Mouse (Mus musculus) lung, embryonic 16.5 days (tissue): ENCODE measurements at regions not wholly inside any gene's neighbourhood (a gene's known extent, or its start where the extent isn't known, plus 50 kb on each side); places are given as distances from the start of the nearest gene placed in this dataset.
A peak's percentile ranks its signal among the peaks of the same experiment; 100 is the strongest.

Experiments used
- ATAC-seq: fragments of 200-750 bp; cut with Nextera tagmentation; 2 replicates; pipeline ENCODE4 v1.8.0; 2017; ENCODE audit warnings: low read depth, mild to moderate bottlenecking, moderate library complexity
- H3K27ac ChIP-seq: fragments of 300-500 bp; sonication (generic); 2 replicates; pipeline ENCODE4 v1.5.1; 2014; ENCODE audit warnings: mild to moderate bottlenecking, control low read depth, low read length
- H3K27me3 ChIP-seq: fragments of 300-500 bp; sonication (generic); 2 replicates; pipeline ENCODE4 v1.6.1; 2014; ENCODE audit warnings: low read depth, low read length, mixed read lengths; ENCODE audit not compliant: control insufficient read depth, insufficient read depth
- H3K36me3 ChIP-seq: fragments of 300-500 bp; sonication (generic); 2 replicates; pipeline ENCODE4 v1.6.1; 2014; ENCODE audit warnings: low read length; ENCODE audit not compliant: control insufficient read depth, insufficient read depth
- H3K4me1 ChIP-seq: fragments of 300-500 bp; sonication (generic); replicated peaks from 2 replicates; pipeline ENCODE4 v1.6.1; 2014; ENCODE audit warnings: low read length, mixed read lengths; ENCODE audit not compliant: control insufficient read depth, insufficient read depth
- H3K4me2 ChIP-seq: fragments of 300-500 bp; sonication (generic); 2 replicates; pipeline ENCODE4 v1.6.1; 2014; ENCODE audit warnings: low read depth, low read length, control low read depth
- H3K4me3 ChIP-seq: fragments of 300-500 bp; sonication (generic); 2 replicates; pipeline ENCODE4 v1.5.1; 2014; ENCODE audit warnings: mild to moderate bottlenecking, low read length, control low read depth
- H3K9ac ChIP-seq: fragments of 300-500 bp; sonication (generic); 2 replicates; pipeline ENCODE4 v1.6.1; 2014; ENCODE audit warnings: low read length, control low read depth
- H3K9me3 ChIP-seq: fragments of 300-500 bp; sonication (generic); 2 replicates; pipeline ENCODE4 v1.6.1; 2016; ENCODE audit warnings: low read length; ENCODE audit not compliant: control insufficient read depth
- WGBS: fragments of 180-500 bp; shearing (Covaris S2); extraction: QIAGEN DNeasy Blood & Tissue Kit; methylation state at CpG from one replicate; pipeline ENCODE4 v1.1.7; 2014; 5-methylcytosine and 5-hydroxymethylcytosine counted together

GRCm38 (mm10) chr9:24888282-24888681, 114.2 kb upstream of the Tbx20 start:
- no peak overlapping the region for H3K9ac ChIP-seq
- no peak for ATAC-seq
- H3K4me1 ChIP-seq, result no peaks in the 10 kb centered on the region
- no peak overlapping the region for H3K4me3 ChIP-seq
- no peak overlapping the region for H3K4me2 ChIP-seq
- no peaks in the 10 kb centered on the region for H3K36me3 ChIP-seq
- no peaks in the 10 kb centered on the region for H3K27me3 ChIP-seq
- no peak overlapping the region for H3K27ac ChIP-seq
- 69% methylated on average over 9 of the region's 9 CpGs for WGBS
- no peaks in the 10 kb centered on the region for H3K9me3 ChIP-seq

DNA sequence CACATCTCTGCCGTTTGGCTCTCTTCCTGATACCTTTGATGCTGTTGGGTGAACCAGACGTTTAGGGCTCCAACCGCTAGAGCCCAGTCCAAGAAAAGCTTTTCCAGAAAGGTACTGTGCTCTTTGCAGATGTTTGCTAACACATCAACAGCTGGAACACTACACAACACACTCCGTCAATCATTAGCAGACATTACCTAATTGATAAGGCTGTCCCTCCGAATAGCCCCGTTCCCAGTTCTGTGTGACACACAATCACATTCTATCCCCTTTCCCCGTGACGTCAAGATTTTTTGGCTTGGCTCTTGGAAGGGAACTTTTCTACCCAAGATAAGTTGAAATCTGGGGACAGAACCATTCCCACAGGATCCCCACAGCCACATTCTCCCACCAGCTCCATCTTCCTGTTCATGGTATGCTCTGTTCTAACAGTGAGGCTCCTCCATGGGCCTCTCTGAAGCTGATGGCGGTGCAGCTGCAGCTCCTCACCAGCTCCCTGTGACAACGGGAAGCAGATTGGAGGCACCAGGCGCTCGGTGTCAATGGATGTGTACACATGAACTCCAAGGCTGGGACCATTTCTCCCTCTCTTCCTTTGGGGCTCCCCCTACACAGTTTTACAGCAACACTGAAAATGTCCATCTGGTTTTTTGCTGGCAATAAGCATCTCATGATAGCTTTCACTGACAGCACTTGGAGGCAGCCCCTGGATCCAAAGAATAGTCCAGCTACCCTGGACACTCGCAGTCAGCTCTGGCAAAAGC, 122.6 kb upstream of the Tbx20 start:
- 35% methylated on average over 13 of the region's 13 CpGs for WGBS

GRCm38 (mm10) chr9:24899206-24899928, 125.3 kb upstream of the Tbx20 start:
- WGBS, result 60% methylated on average over 7 of the region's 7 CpGs
- Histone ChIP-seq H3K36me3 (no peaks in the 10 kb centered on the region), H3K4me2 (no peak overlapping the region), H3K4me1 (0 out of 2 replicates have a peak, but pooled peaks cover 3% of the 10 kb centered on the region), H3K4me3 (no peak overlapping the region), H3K9me3 (no peaks in the 10 kb centered on the region), H3K9ac (no peak overlapping the region), H3K27me3 (no peaks in the 10 kb centered on the region), H3K27ac (no peak overlapping the region)
- no peak for ATAC-seq

More for the DNA sequence above, 122.6 kb upstream of the Tbx20 start:
- ATAC-seq, result peak; percentile 95
- Histone ChIP-seq H3K36me3 (no peaks in the 10 kb centered on the region), H3K4me2 (no peak overlapping the region), H3K4me3 (no peak overlapping the region), H3K9me3 (no peaks in the 10 kb centered on the region), H3K4me1 (0 out of 2 replicates have a peak, but pooled peaks cover 3% of the 10 kb centered on the region), H3K27me3 (no peaks in the 10 kb centered on the region), H3K27ac (peak overlapping the region; percentile 47), H3K9ac (no peak overlapping the region)

DNA sequence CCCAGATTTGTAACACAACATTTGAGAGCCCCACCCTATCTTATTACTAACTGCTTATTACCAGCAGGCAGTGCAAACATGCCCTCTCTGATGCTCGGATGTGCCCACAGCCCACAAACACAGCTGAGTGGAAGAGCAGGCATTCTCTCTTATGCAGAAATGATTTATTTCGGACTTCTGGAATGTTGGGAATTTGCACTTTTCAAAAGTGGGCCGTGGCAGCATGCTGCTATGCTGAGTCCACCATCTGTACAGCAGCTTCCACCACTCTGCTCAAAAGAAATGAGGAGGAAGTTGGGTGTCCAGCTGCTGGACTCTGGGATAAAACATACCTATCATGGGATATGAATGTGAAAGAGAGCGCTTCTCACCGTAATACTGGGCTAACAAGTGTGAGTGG, 129.6 kb upstream of the Tbx20 start:
- no peak overlapping the region for H3K4me3 ChIP-seq
- H3K4me2 ChIP-seq, result no peak overlapping the region
- 41% methylated on average over 5 of the region's 5 CpGs for WGBS
- H3K36me3 ChIP-seq, result no peaks in the 10 kb centered on the region
- no peaks in the 10 kb centered on the region for H3K4me1 ChIP-seq
- no peak for ATAC-seq
- no peaks in the 10 kb centered on the region for H3K9me3 ChIP-seq
- H3K9ac ChIP-seq, result no peak overlapping the region
- H3K27me3 ChIP-seq, result no peaks in the 10 kb centered on the region
- no peak overlapping the region for H3K27ac ChIP-seq

DNA sequence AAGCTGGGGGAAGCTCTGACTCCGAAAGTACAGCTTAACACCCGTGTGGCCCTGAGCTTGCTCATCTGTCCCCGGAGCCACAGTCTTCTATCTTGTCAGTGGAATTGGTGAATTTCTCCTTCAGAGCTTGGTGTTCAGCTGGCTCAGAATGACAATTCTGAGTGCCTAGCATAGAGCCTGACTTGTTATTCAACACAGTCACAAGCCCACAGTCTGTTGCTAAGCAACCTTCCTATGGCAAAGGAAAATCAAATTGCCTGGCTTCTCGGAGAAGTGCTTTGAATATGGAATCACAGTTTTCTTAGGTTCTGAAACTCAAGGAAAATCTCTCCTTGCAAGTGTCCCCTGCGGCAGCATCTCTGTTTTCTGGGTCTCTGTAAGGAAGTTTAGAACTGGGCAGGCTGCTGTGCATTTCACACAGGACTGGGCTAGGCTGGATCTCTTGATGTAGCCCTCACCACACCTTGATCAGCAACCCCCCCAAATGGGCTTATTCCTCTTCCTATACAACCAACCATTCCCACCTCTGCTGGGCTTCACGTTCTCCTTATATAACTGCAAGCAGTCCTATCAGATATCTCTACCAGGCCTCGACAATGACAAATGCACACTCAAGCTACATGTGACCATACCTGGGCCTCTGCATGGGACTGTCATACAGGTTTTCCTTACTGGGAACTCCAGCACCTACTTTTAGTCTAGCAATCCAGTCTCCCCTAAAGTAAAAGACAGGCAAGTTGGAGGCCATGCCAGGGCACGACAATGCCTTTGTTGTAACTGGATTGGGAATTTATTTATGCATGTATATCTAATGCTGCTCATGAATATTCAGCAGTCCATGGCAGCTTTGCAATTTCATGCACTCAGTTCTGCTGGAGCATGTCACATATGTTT, 135.2 kb upstream of the Tbx20 start:
- Histone ChIP-seq H3K4me1 (no peaks in the 10 kb centered on the region), H3K9ac (no peak overlapping the region), H3K9me3 (no peaks in the 10 kb centered on the region), H3K4me3 (no peak overlapping the region), H3K27ac (no peak overlapping the region), H3K27me3 (no peaks in the 10 kb centered on the region), H3K4me2 (no peak overlapping the region), H3K36me3 (no peaks in the 10 kb centered on the region)
- no peak for ATAC-seq
- WGBS, result 48% methylated on average over 8 of the region's 8 CpGs

GRCm38 (mm10) chr9:24910738-24911137, 136.6 kb upstream of the Tbx20 start:
- no peak overlapping the region for H3K9ac ChIP-seq
- WGBS, result 52% methylated on average over 5 of the region's 5 CpGs
- H3K36me3 ChIP-seq, result no peaks in the 10 kb centered on the region
- H3K27me3 ChIP-seq, result no peaks in the 10 kb centered on the region
- no peak overlapping the region for H3K4me2 ChIP-seq
- H3K9me3 ChIP-seq, result no peaks in the 10 kb centered on the region
- no peak overlapping the region for H3K27ac ChIP-seq
- no peak overlapping the region for H3K4me3 ChIP-seq
- no peaks in the 10 kb centered on the region for H3K4me1 ChIP-seq
- ATAC-seq, result no peak

DNA sequence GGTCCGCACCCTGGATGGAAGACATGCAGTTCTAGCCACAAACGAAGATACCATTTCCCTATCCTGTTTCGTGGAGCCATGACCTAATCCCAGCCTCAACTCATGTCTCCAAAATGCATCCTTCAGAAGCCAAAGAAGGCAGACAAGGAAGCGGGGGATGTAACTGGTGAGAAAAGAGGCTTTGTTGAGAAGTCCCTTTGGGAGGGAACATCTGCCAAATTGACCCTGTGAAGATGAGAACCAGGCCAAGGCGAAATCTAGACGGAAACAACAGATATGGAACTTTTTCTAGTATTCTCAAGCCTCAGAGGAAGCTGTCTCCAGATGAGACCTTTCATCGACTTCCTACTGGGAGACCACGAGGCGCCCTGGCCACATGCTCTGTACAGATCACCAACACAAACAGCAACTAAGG, 145.9 kb upstream of the Tbx20 start:
- H3K9ac ChIP-seq, result no peak overlapping the region
- no peaks in the 10 kb centered on the region for H3K36me3 ChIP-seq
- H3K4me1 ChIP-seq, result no peaks in the 10 kb centered on the region
- WGBS, result 71% methylated on average over 9 of the region's 9 CpGs
- no peaks in the 10 kb centered on the region for H3K27me3 ChIP-seq
- H3K27ac ChIP-seq, result no peak overlapping the region
- no peak overlapping the region for H3K4me2 ChIP-seq
- no peak overlapping the region for H3K4me3 ChIP-seq
- no peak for ATAC-seq
- H3K9me3 ChIP-seq, result no peaks in the 10 kb centered on the region

GRCm38 (mm10) chr9:24922051-24922860, 148.2 kb upstream of the Tbx20 start:
- Histone ChIP-seq H3K27ac (no peak overlapping the region), H3K9ac (no peak overlapping the region), H3K4me1 (no peaks in the 10 kb centered on the region), H3K27me3 (no peaks in the 10 kb centered on the region), H3K4me2 (no peak overlapping the region), H3K36me3 (no peaks in the 10 kb centered on the region), H3K9me3 (no peaks in the 10 kb centered on the region), H3K4me3 (no peak overlapping the region)
- ATAC-seq, result no peak
- 74% methylated on average over 4 of the region's 4 CpGs for WGBS
